Mouse (Mus musculus) limb, embryonic 14.5 days (tissue): Measurements from ENCODE around the gene Nav2. TPM values are rescaled to one million over a fixed set of nuclear protein-coding genes. Genes with fewer than 3 reads are reported as not detected.

Experiments
- ATAC-seq: fragments of 200-750 bp; cut with Nextera tagmentation; 2 replicates; pipeline ENCODE4 v1.8.0; 2017; ENCODE audit warnings: low read depth, moderate number of reproducible peaks, moderate TSS enrichment; ENCODE audit not compliant: low FRiP score
- DNase-seq: peaks from one replicate; pipeline ENCODE4 v3.0.0-alpha.2; 2015; ENCODE audit warnings: low spot score
- H3K27ac ChIP-seq: fragments of 300-500 bp; sonication (generic); replicated peaks from 2 replicates; pipeline ENCODE4 v1.5.1; 2014; ENCODE audit warnings: low read depth, mild to moderate bottlenecking, low read length, moderate library complexity, mixed read lengths
- H3K27me3 ChIP-seq: fragments of 300-500 bp; sonication (generic); 2 replicates; pipeline ENCODE4 v1.6.1; 2014; ENCODE audit warnings: low read length, mixed read lengths; ENCODE audit not compliant: control insufficient read depth, insufficient read depth
- H3K36me3 ChIP-seq: fragments of 300-500 bp; sonication (generic); 2 replicates; pipeline ENCODE4 v1.6.1; 2014; ENCODE audit warnings: mild to moderate bottlenecking, low read length, moderate library complexity, mixed read lengths; ENCODE audit not compliant: control insufficient read depth, insufficient read depth
- H3K4me1 ChIP-seq: fragments of 300-500 bp; sonication (generic); 2 replicates; pipeline ENCODE4 v1.6.1; 2014; ENCODE audit warnings: antibody characterized with exemption, low read length, mixed read lengths; ENCODE audit not compliant: control insufficient read depth, insufficient read depth
- H3K4me2 ChIP-seq: fragments of 300-500 bp; sonication (generic); replicated peaks from 2 replicates; pipeline ENCODE4 v1.6.1; 2014; ENCODE audit warnings: low read depth, mild to moderate bottlenecking, low read length, moderate library complexity; ENCODE audit not compliant: severe bottlenecking
- H3K4me3 ChIP-seq: fragments of 300-500 bp; sonication (generic); replicated peaks from 2 replicates; pipeline ENCODE4 v1.5.1; 2014; ENCODE audit warnings: low read length
- H3K9ac ChIP-seq: fragments of 300-500 bp; sonication (generic); 2 replicates; pipeline ENCODE4 v1.6.1; 2014; ENCODE audit warnings: mild to moderate bottlenecking, low read depth, low read length, moderate library complexity; ENCODE audit not compliant: severe bottlenecking
- H3K9me3 ChIP-seq: fragments of 300-500 bp; sonication (generic); 2 replicates; pipeline ENCODE4 v1.6.1; 2016; ENCODE audit warnings: low read length; ENCODE audit not compliant: control insufficient read depth
- POLR2A ChIP-seq: fragments of 200-500 bp; IDR thresholded peaks from 2 replicates; pipeline ENCODE4 v1.8.0; 2012; ENCODE audit warnings: inconsistent platforms, mild to moderate bottlenecking, moderate library complexity, borderline replicate concordance; ENCODE audit not compliant: insufficient read depth, insufficient read length; ENCODE audit errors: extremely low read depth
- WGBS: fragments of 180-500 bp; shearing (Covaris S2); extraction: QIAGEN DNeasy Blood & Tissue Kit; methylation state at CpG from one replicate; pipeline ENCODE4 v1.1.7; 2014; 5-methylcytosine and 5-hydroxymethylcytosine counted together
- polyA plus RNA-seq, 2 experiments: library from polyadenylated mRNA; depleted of rRNA in 1 of 2; stranded (reverse) in 1 of 2; unstranded in 1 of 2; fragments of >200 nt; fragmentation: Nextera tagmentation in 1 of 2; extraction: Ambion mirVana in 1 of 2; gene quantifications; 2 replicates each; pipeline versions ENCODE4 v1.2.1 to v1.2.3; 2012 to 2014

Gene Nav2
- polyA plus RNA-seq, 2 experiments = 15.8 to 16.8 TPM

GRCm38 (mm10) chr7:49616258-49616735 lies 707.8 kb downstream of the Nav2 start:
- no peaks in the 10 kb centered on the region for H3K27me3 ChIP-seq
- 0 out of 2 replicates have a peak overlapping the region, but pooled peaks have one; percentile 5 for H3K4me3 ChIP-seq
- H3K9me3 ChIP-seq = no peaks in the 10 kb centered on the region
- no peaks in the 10 kb centered on the region for H3K4me1 ChIP-seq
- H3K4me2 ChIP-seq = peak overlapping the region; percentile 30
- WGBS = 7% methylated on average over 7 of the region's 7 CpGs
- TF ChIP-seq POLR2A = no peak
- H3K27ac ChIP-seq = no peak overlapping the region
- peak; percentile 76 for ATAC-seq
- no peak overlapping the region for H3K9ac ChIP-seq
- peak; percentile 84 for DNase-seq
- no peaks in the 10 kb centered on the region for H3K36me3 ChIP-seq

- H3K9ac ChIP-seq = no peak overlapping the region
- WGBS = 82% methylated on average over 4 of the region's 4 CpGs
- TF ChIP-seq POLR2A = no peak
- no peaks in the 10 kb centered on the region for H3K4me1 ChIP-seq
- no peak for DNase-seq
- no peak overlapping the region for H3K4me2 ChIP-seq
- no peaks in the 10 kb centered on the region for H3K9me3 ChIP-seq
- no peaks in the 10 kb centered on the region for H3K36me3 ChIP-seq
- no peaks in the 10 kb centered on the region for H3K27me3 ChIP-seq
- H3K27ac ChIP-seq = no peak overlapping the region
- H3K4me3 ChIP-seq = no peak overlapping the region
- no peak for ATAC-seq
Measured at GRCm38 (mm10) chr7:49617087-49617486, 708.6 kb downstream of the Nav2 start.

GRCm38 (mm10) chr7:49620160-49620559 lies 711.6 kb downstream of the Nav2 start:
- ATAC-seq (no peak), DNase-seq (no peak)
- no peaks in the 10 kb centered on the region for H3K36me3 ChIP-seq
- no peak overlapping the region for H3K27ac ChIP-seq
- no peaks in the 10 kb centered on the region for H3K9me3 ChIP-seq
- H3K9ac ChIP-seq = no peak overlapping the region
- WGBS = 73% methylated on average over 1 of the region's 1 CpGs
- H3K4me2 ChIP-seq = no peak overlapping the region
- H3K27me3 ChIP-seq = no peaks in the 10 kb centered on the region
- H3K4me3 ChIP-seq = no peak overlapping the region
- no peak for TF ChIP-seq POLR2A
- no peaks in the 10 kb centered on the region for H3K4me1 ChIP-seq

GRCm38 (mm10) chr7:49631885-49632284 lies 723.4 kb downstream of the Nav2 start:
- H3K4me2 ChIP-seq = no peak overlapping the region
- ATAC-seq (no peak), DNase-seq (no peak)
- H3K27me3 ChIP-seq = peaks cover 73% of the 10 kb centered on the region
- no peak overlapping the region for H3K9ac ChIP-seq
- H3K36me3 ChIP-seq = no peaks in the 10 kb centered on the region
- no peak for TF ChIP-seq POLR2A
- H3K4me3 ChIP-seq = no peak overlapping the region
- 0 out of 2 replicates have a peak, but pooled peaks cover 9% of the 10 kb centered on the region for H3K4me1 ChIP-seq
- no peak overlapping the region for H3K27ac ChIP-seq
- H3K9me3 ChIP-seq = no peaks in the 10 kb centered on the region
- WGBS = 13% methylated on average over 9 of the region's 9 CpGs

- H3K4me1 ChIP-seq = 0 out of 2 replicates have a peak, but pooled peaks cover 9% of the 10 kb centered on the region
- 5% methylated on average over 24 of the region's 24 CpGs for WGBS
- no peak overlapping the region for H3K27ac ChIP-seq
- ATAC-seq = no peak
- no peak overlapping the region for H3K4me2 ChIP-seq
- no peak for DNase-seq
- TF ChIP-seq POLR2A = no peak
- H3K4me3 ChIP-seq = no peak overlapping the region
- H3K9ac ChIP-seq = no peak overlapping the region
- no peaks in the 10 kb centered on the region for H3K36me3 ChIP-seq
- no peaks in the 10 kb centered on the region for H3K9me3 ChIP-seq
- H3K27me3 ChIP-seq = peaks cover 78% of the 10 kb centered on the region
Measured at GRCm38 (mm10) chr7:49632391-49632790, 723.9 kb downstream of the Nav2 start.
